Mouse (Mus musculus): ENCODE results near the gene Tob2. TPM values are rescaled to one million over a fixed set of nuclear protein-coding genes. Genes with fewer than 3 reads are reported as not detected.
A peak's percentile ranks its signal among the peaks of the same experiment; 100 is the strongest.

The Tob2 gene
- polyA plus RNA-seq, 1 experiment from 2014 or later: 13.5 TPM

DNA sequence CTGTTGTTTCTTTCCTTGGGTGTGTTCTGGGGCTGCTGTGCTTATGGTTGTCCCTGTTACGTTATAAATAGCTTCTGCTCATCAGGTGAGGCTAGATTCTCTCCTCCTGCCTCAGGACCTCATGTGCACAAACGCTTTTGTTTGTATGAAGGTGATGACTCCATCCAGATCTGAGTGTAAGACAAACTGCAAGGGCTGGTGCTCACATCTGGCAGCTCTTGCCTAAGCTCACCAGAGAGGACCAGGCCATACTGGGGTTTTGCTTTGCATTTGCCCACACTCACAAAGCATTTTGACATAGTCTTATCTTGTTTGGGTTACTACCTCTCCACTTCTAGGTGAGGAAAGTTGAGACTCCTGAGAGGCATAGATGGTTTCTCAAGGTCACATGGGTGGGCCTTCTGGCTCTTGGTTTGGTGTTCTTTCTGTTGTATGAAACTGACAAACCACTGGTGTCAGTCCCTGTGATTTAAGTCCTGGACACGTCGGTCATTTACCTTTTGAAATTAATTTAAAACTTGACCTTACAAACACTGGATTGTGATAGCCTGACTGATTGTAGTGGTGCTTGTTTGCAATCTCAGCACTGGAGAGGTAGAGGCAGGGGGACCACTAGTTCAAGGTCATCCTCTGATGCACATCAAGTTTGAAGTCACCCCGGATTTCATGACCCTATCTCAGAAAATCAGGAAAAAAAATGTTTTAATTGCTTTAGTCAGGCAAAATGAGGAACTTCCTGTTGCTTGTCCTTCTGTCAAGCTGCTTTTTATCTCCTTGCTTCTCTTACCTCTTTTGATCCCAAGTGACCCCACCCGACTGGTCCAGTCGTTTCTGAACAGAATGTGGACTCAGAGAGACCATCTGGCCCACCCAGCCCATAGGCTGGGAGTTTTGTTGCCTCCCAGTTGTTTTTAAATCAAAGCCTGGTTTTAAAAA lies 45.6 kb downstream of the Tob2 start:
- Histone ChIP-seq H3K27ac (replicated peaks) (no peak overlapping the region), H3K9me3 (no peaks in the 10 kb centered on the region), H3K27me3 (no peaks in the 10 kb centered on the region), H3K9ac (peak overlapping the region; percentile 82), H3K36me3 (peaks cover 33% of the 10 kb centered on the region), H3K4me1 (replicated peaks) (peaks cover 45% of the 10 kb centered on the region), H3K4me3 (peak overlapping the region; percentile 56), H3K4me2 (peak overlapping the region; percentile 79)
- ATAC-seq (ENCODE audit: low read depth): no peak
- 74% methylated on average over 7 of the region's 7 CpGs for WGBS

GRCm38 (mm10) chr15:81812287-81812686 lies 46.3 kb downstream of the Tob2 start:
- H3K36me3 ChIP-seq: peaks cover 26% of the 10 kb centered on the region
- no peaks in the 10 kb centered on the region for H3K9me3 ChIP-seq
- H3K27ac ChIP-seq (replicated peaks): no peak overlapping the region
- peaks cover 45% of the 10 kb centered on the region for H3K4me1 ChIP-seq (replicated peaks)
- 30% methylated on average over 3 of the region's 3 CpGs for WGBS
- no peak for ATAC-seq (ENCODE audit: low read depth)
- H3K9ac ChIP-seq: peak overlapping the region; percentile 82
- H3K4me3 ChIP-seq: peak overlapping the region; percentile 56
- H3K4me2 ChIP-seq: peak overlapping the region; percentile 79
- H3K27me3 ChIP-seq: no peaks in the 10 kb centered on the region

- Histone ChIP-seq H3K36me3 (peaks cover 19% of the 10 kb centered on the region), H3K27me3 (no peaks in the 10 kb centered on the region), H3K27ac (replicated peaks) (peak overlapping the region; percentile 86), H3K9me3 (no peaks in the 10 kb centered on the region), H3K9ac (peak overlapping the region; percentile 82), H3K4me1 (replicated peaks) (peaks cover 45% of the 10 kb centered on the region), H3K4me3 (peak overlapping the region; percentile 56), H3K4me2 (peak overlapping the region; percentile 79)
- WGBS: 0% methylated on average over 15 of the region's 26 CpGs
- ATAC-seq (ENCODE audit: low read depth): peak; percentile 8; the same call in 1 of the 2 replicates
These were observed 47.0 kb downstream of the Tob2 start for GRCm38 (mm10) chr15:81811599-81811996.

DNA sequence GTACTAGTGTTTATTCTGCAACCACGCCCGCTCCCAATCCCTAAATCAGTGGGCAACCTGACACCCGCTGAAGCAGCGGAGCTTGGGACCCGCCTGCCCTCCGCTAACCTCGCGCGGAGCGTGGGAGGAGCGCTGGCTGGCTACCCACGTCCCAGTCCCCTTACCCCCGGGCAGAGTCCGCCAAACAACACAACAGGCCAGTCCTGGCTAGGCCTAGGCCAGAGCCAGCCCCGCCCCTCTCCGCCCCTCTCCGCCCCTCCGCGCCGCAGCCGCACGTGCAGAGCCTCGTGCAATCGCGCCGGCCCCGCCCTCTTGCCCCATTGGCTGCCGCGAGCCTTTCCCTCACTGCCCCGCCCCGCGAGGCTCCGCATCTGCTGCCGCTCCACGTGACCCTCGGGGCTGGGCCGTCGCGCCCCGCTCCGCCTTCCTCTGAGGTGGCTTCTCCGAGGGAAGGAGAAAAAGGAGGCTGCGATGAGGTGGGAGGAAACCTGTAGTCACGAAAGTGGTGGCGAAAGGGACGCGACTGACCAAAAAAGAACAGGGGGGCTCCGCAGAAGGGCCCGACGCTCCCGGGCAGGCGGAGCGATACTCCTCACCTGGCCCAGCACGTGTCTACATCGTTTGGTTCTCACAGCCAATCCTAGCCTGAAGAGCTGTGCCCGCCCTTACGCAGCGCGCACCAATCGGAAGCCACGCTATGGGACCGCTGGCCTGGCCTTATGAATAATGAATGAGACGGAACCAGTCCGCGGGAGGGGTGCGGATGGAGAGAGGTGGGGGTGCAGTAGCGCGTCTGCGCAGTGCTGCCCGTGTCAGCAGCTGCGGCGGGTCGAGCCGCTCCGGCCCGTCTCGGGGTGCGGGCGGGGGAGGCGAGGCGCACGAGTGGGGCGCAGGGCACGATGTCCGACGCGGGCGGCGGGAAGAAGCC lies 47.7 kb downstream of the Tob2 start:
- no peaks in the 10 kb centered on the region for H3K27me3 ChIP-seq
- H3K4me1 ChIP-seq (replicated peaks): peaks cover 49% of the 10 kb centered on the region
- peak overlapping the region; percentile 56 for H3K4me3 ChIP-seq
- under 1% methylated on average over 87 of the region's 89 CpGs for WGBS
- ATAC-seq (ENCODE audit: low read depth): peak; percentile 99
- peak overlapping the region; percentile 82 for H3K9ac ChIP-seq
- peak overlapping the region; percentile 79 for H3K4me2 ChIP-seq
- no peaks in the 10 kb centered on the region for H3K9me3 ChIP-seq
- peaks cover 12% of the 10 kb centered on the region for H3K36me3 ChIP-seq
- H3K27ac ChIP-seq (replicated peaks): peak overlapping the region; percentile 86

DNA sequence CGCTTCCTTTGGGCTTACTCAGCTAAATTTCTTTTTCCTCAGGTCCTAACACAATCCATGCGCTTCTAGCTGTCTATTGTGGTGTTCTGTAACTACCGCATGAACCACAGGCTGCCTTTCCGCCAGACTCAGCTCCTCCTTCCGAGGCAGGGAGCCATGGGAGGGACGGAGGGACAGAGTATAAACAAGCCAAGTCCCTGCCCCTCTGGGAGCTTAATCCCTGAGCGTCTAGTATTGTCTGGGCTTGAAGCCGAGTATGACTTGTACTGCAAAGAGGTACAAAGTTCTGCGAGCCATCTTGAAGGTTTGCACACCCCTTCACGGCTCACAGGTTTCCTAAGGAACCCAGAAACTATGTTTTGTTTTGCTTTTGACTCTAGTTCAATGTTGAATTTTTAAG lies 48.4 kb downstream of the Tob2 start:
- WGBS: under 1% methylated on average over 10 of the region's 10 CpGs
- Histone ChIP-seq H3K4me3 (peak overlapping the region; percentile 56), H3K4me2 (peak overlapping the region; percentile 79), H3K36me3 (peaks cover 4% of the 10 kb centered on the region), H3K9me3 (no peaks in the 10 kb centered on the region), H3K9ac (peak overlapping the region; percentile 67), H3K27ac (replicated peaks) (peak overlapping the region; percentile 86), H3K4me1 (replicated peaks) (peaks cover 57% of the 10 kb centered on the region), H3K27me3 (no peaks in the 10 kb centered on the region)
- ATAC-seq (ENCODE audit: low read depth): peak; percentile 13; the same call in 1 of the 2 replicates

GRCm38 (mm10) chr15:81809550-81809949 lies 49.0 kb downstream of the Tob2 start:
- no peak for ATAC-seq (ENCODE audit: low read depth)
- Histone ChIP-seq H3K27me3 (no peaks in the 10 kb centered on the region), H3K36me3 (no peaks in the 10 kb centered on the region), H3K4me2 (peak overlapping the region; percentile 79), H3K4me1 (replicated peaks) (peaks cover 58% of the 10 kb centered on the region), H3K9me3 (no peaks in the 10 kb centered on the region), H3K9ac (peak overlapping the region; percentile 67; the same call in 1 of the 2 replicates), H3K4me3 (peak overlapping the region; percentile 56; the same call in 1 of the 2 replicates), H3K27ac (replicated peaks) (peak overlapping the region; percentile 86)
- 70% methylated on average over 1 of the region's 1 CpGs for WGBS

- WGBS: 79% methylated on average over 2 of the region's 2 CpGs
- Histone ChIP-seq H3K4me1 (replicated peaks) (peaks cover 55% of the 10 kb centered on the region), H3K4me2 (no peak overlapping the region), H3K9me3 (no peaks in the 10 kb centered on the region), H3K9ac (no peak overlapping the region), H3K27ac (replicated peaks) (no peak overlapping the region), H3K4me3 (no peak overlapping the region), H3K36me3 (no peaks in the 10 kb centered on the region), H3K27me3 (0 out of 2 replicates have a peak, but pooled peaks cover 2% of the 10 kb centered on the region)
- ATAC-seq (ENCODE audit: low read depth): no peak
These were observed 49.8 kb downstream of the Tob2 start for GRCm38 (mm10) chr15:81808799-81809198.

- Histone ChIP-seq H3K9me3 (no peaks in the 10 kb centered on the region), H3K4me1 (replicated peaks) (peaks cover 55% of the 10 kb centered on the region), H3K4me2 (no peak overlapping the region), H3K27ac (replicated peaks) (no peak overlapping the region), H3K27me3 (0 out of 2 replicates have a peak, but pooled peaks cover 6% of the 10 kb centered on the region), H3K9ac (no peak overlapping the region), H3K4me3 (no peak overlapping the region), H3K36me3 (no peaks in the 10 kb centered on the region)
- no peak for ATAC-seq (ENCODE audit: low read depth)
- WGBS: 81% methylated on average over 4 of the region's 4 CpGs
These were observed 51.8 kb downstream of the Tob2 start for GRCm38 (mm10) chr15:81806621-81807404.

DNA sequence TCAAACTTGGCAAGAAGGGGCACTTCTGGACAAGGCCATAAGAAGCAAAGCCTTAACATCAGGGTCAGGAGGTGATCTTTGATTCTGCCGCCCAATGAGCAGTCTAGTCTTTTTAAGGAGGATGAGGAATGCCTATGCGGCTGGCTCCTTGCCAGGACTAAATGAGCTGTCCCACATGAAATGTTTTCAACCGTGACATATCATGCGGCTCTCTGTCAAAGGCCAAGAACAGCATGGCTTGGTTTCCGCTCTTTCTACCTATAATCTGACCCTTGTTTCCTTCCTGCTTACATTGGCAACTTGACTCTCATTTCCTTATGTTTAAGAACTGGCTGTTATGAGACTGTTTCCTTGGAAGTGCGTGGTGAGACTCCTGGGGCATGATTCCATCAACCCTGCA lies 53.0 kb downstream of the Tob2 start:
- Histone ChIP-seq H3K36me3 (no peaks in the 10 kb centered on the region), H3K27ac (replicated peaks) (no peak overlapping the region), H3K4me1 (replicated peaks) (peaks cover 56% of the 10 kb centered on the region), H3K4me3 (no peak overlapping the region), H3K4me2 (no peak overlapping the region), H3K27me3 (0 out of 2 replicates have a peak, but pooled peaks cover 6% of the 10 kb centered on the region), H3K9ac (no peak overlapping the region), H3K9me3 (no peaks in the 10 kb centered on the region)
- WGBS: 44% methylated on average over 6 of the region's 6 CpGs
- no peak for ATAC-seq (ENCODE audit: low read depth)

DNA sequence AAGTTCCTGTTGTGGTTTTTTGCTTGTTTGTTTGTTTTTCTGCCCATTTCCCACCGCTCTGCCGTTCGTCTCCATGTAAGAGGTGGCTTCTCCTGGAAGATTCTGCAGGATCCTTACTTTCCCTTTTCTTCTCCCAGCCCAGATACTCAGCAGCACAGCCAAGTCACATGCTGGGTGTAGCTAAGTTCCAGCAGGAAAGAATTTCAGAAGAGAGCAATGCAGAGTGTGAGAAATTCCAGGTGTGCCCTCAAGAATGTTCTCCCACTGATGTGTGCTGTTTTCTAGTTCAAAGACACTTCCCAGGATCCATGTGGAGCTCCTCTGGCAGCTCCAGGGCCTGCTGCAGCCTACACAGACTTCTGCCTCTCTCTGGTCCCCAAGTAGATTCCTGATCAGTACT lies 53.7 kb downstream of the Tob2 start:
- no peak for ATAC-seq (ENCODE audit: low read depth)
- no peaks in the 10 kb centered on the region for H3K9me3 ChIP-seq
- H3K4me3 ChIP-seq: no peak overlapping the region
- peaks cover 49% of the 10 kb centered on the region for H3K4me1 ChIP-seq (replicated peaks)
- no peak overlapping the region for H3K9ac ChIP-seq
- no peak overlapping the region for H3K4me2 ChIP-seq
- no peaks in the 10 kb centered on the region for H3K36me3 ChIP-seq
- 0 out of 2 replicates have a peak, but pooled peaks cover 6% of the 10 kb centered on the region for H3K27me3 ChIP-seq
- 85% methylated on average over 3 of the region's 3 CpGs for WGBS
- H3K27ac ChIP-seq (replicated peaks): no peak overlapping the region

DNA sequence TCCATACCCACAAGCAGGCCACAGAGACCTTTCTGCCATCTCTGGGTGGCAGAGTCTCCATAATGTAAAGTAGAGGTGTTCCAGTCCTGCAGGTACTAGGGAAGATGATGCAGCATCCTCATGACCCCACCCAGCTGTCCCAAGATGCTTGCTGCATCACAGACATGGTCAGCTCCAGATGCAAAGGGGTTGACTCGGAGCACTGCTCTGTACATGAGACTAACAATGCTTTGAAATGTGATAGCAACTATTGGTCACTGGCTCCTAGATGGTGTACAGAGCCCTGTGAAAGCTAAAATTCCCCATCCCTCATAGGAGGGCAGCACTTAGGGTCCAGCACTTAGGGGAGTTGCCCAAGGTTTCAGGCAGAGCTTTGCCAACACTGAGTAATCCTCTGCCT lies 54.4 kb downstream of the Tob2 start:
- H3K4me2 ChIP-seq: no peak overlapping the region
- H3K9ac ChIP-seq: no peak overlapping the region
- 0 out of 2 replicates have a peak, but pooled peaks cover 6% of the 10 kb centered on the region for H3K27me3 ChIP-seq
- 54% methylated on average over 1 of the region's 1 CpGs for WGBS
- H3K9me3 ChIP-seq: no peaks in the 10 kb centered on the region
- ATAC-seq (ENCODE audit: low read depth): no peak
- no peak overlapping the region for H3K4me3 ChIP-seq
- H3K36me3 ChIP-seq: no peaks in the 10 kb centered on the region
- H3K4me1 ChIP-seq (replicated peaks): peaks cover 42% of the 10 kb centered on the region
- no peak overlapping the region for H3K27ac ChIP-seq (replicated peaks)
